Mouse (Mus musculus) heart, postnatal 0 days (tissue): ENCODE results near the gene Dlg2.

Source experiments
- CTCF ChIP-seq: IDR thresholded peaks from 2 replicates; pipeline ENCODE4 v1.5.1; 2016; ENCODE audit warnings: antibody characterized with exemption, control low read depth, low read depth
- EP300 ChIP-seq: IDR thresholded peaks from 2 replicates; pipeline ENCODE4 v1.6.1; 2016; ENCODE audit warnings: antibody characterized with exemption, low read depth

GRCm38 (mm10) chr7:92363386-92363785, 1886.9 kb downstream of the Dlg2 start:
- TF ChIP-seq CTCF, result no peak
- TF ChIP-seq EP300, result no peak
